Mouse (Mus musculus) ES-Bruce4 (cell line): Measurements from ENCODE around the gene Foxp1. TPM values are rescaled to one million over a fixed set of nuclear protein-coding genes. Genes with fewer than 3 reads are reported as not detected.

ENCODE experiments used
- H3K27ac ChIP-seq: 2 replicates; pipeline ENCODE4 v1.5.1; 2012; ENCODE audit warnings: low read length, inconsistent platforms; ENCODE audit not compliant: insufficient read depth
- H3K27me3 ChIP-seq: 2 replicates; pipeline ENCODE4 v1.6.1; 2012; ENCODE audit warnings: mild to moderate bottlenecking, low read length, inconsistent platforms; ENCODE audit not compliant: control insufficient read depth, poor library complexity, insufficient read depth, severe bottlenecking
- H3K36me3 ChIP-seq: 2 replicates; pipeline ENCODE4 v1.6.1; 2012; ENCODE audit warnings: inconsistent platforms, mild to moderate bottlenecking, low read length, moderate library complexity; ENCODE audit not compliant: control insufficient read depth, poor library complexity, insufficient read depth, severe bottlenecking
- H3K4me1 ChIP-seq: one replicate; pipeline ENCODE4 v1.8.1; 2011; ENCODE audit warnings: low read length; ENCODE audit not compliant: control insufficient read depth, insufficient read depth
- H3K4me3 ChIP-seq: 2 replicates; pipeline ENCODE4 v1.5.1; 2011; ENCODE audit warnings: low read depth, mild to moderate bottlenecking, low read length
- H3K9ac ChIP-seq: 2 replicates; pipeline ENCODE4 v1.6.1; 2012; ENCODE audit warnings: low read depth, mild to moderate bottlenecking, inconsistent platforms; ENCODE audit not compliant: poor library complexity, severe bottlenecking
- H3K9me3 ChIP-seq: replicated peaks from 2 replicates; pipeline ENCODE4 v1.6.1; 2012; ENCODE audit warnings: mild to moderate bottlenecking, low read length, inconsistent platforms; ENCODE audit not compliant: control insufficient read depth, poor library complexity, insufficient read depth, severe bottlenecking
- CTCF ChIP-seq: IDR thresholded peaks from one replicate; pipeline ENCODE4 v1.8.1; 2011; ENCODE audit warnings: low read depth, low read length
- EP300 ChIP-seq: IDR thresholded peaks from 2 replicates; pipeline ENCODE4 v1.6.1; 2011; ENCODE audit warnings: low read depth, low read length; ENCODE audit not compliant: insufficient read depth
- POLR2A ChIP-seq: IDR thresholded peaks from one replicate; pipeline ENCODE4 v1.8.1; 2011; ENCODE audit warnings: low read length; ENCODE audit not compliant: insufficient read depth
- polyA plus RNA-seq: library from polyadenylated mRNA; stranded (reverse); fragments of >200 nt; gene quantifications from 2 replicates; pipeline ENCODE4 v1.2.4, GENCODE M21; 2011; ENCODE audit warnings: low read depth; ENCODE audit not compliant: missing spikeins, insufficient read depth, insufficient read length

Foxp1 gene
- polyA plus RNA-seq, 1 experiment, result 33.5 TPM

DNA sequence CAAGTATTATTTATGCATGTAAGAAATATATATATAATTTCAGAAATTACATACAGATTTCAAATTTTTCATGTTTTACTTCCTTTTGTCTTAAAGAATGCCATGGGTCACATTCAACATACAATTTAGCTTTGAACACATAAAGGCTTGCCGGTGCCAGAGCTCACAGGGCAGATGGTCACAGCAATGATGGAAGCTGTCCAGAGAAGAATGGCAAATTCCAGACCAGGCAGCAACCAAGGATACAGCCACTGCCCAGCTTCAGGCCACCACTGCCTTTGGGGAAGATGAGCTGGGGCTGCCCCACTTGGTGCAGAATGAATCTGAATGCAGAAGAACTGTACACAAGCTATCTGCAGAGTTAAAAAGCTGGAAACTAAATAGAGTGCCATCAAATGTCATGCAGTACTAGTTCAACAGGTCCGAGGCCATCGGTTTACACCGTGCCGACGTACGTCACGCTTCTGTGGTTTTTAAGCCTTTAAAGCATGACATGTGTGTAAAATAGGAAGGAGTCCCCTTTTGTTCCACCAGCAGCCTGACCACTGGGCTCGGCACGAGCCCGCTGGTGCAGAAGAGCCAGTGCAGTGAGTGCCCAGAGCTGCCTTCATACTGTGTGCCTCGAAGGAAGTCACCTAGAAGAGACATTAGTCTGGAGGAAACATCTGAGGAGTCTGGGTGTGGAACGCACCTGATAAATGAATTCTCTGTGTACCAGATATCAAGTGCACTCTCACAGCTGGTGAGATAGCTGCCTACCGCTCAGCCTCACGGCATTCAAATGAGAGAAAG, 239.5 kb downstream of the Foxp1 start:
- no peaks in the 10 kb centered on the region for H3K9me3 ChIP-seq
- no peak overlapping the region for H3K9ac ChIP-seq
- H3K27ac ChIP-seq, result no peak overlapping the region
- H3K36me3 ChIP-seq, result no peaks in the 10 kb centered on the region
- no peaks in the 10 kb centered on the region for H3K27me3 ChIP-seq
- no peak overlapping the region for H3K4me3 ChIP-seq
- no peaks in the 10 kb centered on the region for H3K4me1 ChIP-seq
- TF ChIP-seq EP300 (no peak), POLR2A (no peak), CTCF (no peak)

GRCm38 (mm10) chr6:99281433-99281832, 241.1 kb downstream of the Foxp1 start:
- no peak for TF ChIP-seq POLR2A
- TF ChIP-seq CTCF, result no peak
- no peak for TF ChIP-seq EP300
- Histone ChIP-seq H3K4me1 (no peaks in the 10 kb centered on the region), H3K27me3 (no peaks in the 10 kb centered on the region), H3K9ac (no peak overlapping the region), H3K27ac (no peak overlapping the region), H3K4me3 (no peak overlapping the region), H3K36me3 (no peaks in the 10 kb centered on the region), H3K9me3 (no peaks in the 10 kb centered on the region)

DNA sequence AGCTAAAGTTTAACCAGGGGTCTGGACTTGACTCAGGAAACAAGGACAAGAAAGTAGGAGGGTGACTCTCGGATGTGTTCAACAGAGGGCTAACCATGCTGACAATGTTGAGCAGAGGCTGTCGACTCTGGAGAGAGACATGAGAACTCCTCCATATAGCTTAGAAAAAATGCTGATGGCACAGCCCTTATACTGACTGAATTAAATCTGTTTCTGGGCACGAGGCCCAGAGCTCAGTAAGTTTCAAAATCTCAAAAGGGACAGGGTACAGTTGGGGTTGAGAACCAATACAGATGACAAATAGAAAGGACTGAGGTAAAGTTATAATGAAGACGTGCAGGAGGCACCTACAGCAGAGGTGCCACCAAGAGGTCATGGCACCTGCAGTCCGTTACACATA, 241.9 kb downstream of the Foxp1 start:
- no peak overlapping the region for H3K4me3 ChIP-seq
- no peaks in the 10 kb centered on the region for H3K4me1 ChIP-seq
- H3K27me3 ChIP-seq, result no peaks in the 10 kb centered on the region
- TF ChIP-seq CTCF (no peak), POLR2A (no peak), EP300 (no peak)
- no peak overlapping the region for H3K9ac ChIP-seq
- H3K9me3 ChIP-seq, result no peaks in the 10 kb centered on the region
- no peak overlapping the region for H3K27ac ChIP-seq
- no peaks in the 10 kb centered on the region for H3K36me3 ChIP-seq

- no peak overlapping the region for H3K9ac ChIP-seq
- TF ChIP-seq EP300 (no peak), POLR2A (no peak), CTCF (no peak)
- no peaks in the 10 kb centered on the region for H3K4me1 ChIP-seq
- no peak overlapping the region for H3K4me3 ChIP-seq
- no peak overlapping the region for H3K27ac ChIP-seq
- H3K36me3 ChIP-seq, result no peaks in the 10 kb centered on the region
- no peaks in the 10 kb centered on the region for H3K9me3 ChIP-seq
- no peaks in the 10 kb centered on the region for H3K27me3 ChIP-seq
These were observed 245.3 kb downstream of the Foxp1 start for GRCm38 (mm10) chr6:99277251-99277650.

GRCm38 (mm10) chr6:99276297-99276653, 246.2 kb downstream of the Foxp1 start:
- Histone ChIP-seq H3K9ac (no peak overlapping the region), H3K4me1 (no peaks in the 10 kb centered on the region), H3K4me3 (no peak overlapping the region), H3K27ac (no peak overlapping the region), H3K9me3 (no peaks in the 10 kb centered on the region), H3K27me3 (no peaks in the 10 kb centered on the region), H3K36me3 (no peaks in the 10 kb centered on the region)
- TF ChIP-seq EP300 (no peak), POLR2A (no peak), CTCF (no peak)
